Mouse (Mus musculus): ENCODE measurements around the gene Ehmt2.
A peak's percentile ranks its signal among the peaks of the same experiment; 100 is the strongest.
"Not testable (repeated sequence)": the region's sequence is repeated elsewhere in the genome, so short reads cannot be mapped to it uniquely, and the experiment has no call there.

The Ehmt2 gene

DNA sequence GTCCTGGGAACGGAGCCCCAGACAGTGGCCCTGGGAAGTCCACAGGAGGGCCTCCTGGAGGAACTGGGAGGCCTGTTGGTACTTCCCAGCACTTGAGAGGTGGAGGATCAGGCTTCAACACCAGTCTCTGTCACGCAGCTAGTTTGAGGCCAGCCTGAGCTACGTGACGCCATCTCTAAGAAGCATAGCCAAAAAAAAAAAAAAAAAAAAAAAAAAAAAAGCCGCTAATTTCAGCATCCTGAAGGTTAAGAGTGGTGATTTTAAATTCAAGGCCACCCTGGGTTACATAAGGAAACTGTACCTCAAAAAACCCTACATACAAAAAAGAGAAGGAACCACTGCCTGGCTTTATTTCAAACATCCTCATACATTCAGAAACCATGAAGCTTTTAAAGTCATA is 26.0 kb downstream of the Ehmt2 start:
- DNase-seq (ENCODE audit: low spot score in 2 of 2): no peak

DNA sequence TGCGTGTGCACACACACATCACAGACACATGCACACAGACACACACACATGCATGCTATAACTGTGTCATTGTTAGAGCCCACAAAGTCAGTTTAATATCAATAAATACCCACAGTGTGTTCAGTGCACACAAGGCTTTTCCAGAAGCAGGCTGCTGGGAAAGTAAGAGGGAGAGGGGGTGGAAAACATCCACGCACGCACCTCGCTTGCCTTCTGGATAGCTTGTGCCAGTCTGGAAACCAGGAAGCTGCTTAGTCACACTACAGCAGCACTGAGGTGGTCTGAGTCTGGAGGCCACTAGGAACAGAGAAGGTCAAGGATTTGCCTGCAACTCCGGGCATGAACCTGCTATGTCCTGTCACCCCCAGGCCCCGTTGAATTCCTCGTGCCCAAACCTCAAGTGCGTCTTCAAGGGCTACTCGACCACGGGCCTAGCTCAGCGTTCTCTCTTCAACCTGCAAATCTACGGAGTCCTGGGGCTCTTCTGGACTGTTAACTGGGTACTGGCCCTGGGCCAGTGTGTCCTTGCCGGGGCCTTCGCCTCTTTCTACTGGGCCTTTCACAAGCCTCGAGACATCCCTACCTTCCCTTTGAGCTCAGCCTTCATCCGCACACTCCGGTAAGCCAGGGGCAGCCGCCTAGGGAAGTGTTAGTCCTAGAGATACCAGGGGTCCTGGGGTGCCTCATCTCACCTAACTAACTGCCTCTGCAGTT is 29.2 kb downstream of the Ehmt2 start:
- DNase-seq (ENCODE audit: low spot score in 2 of 2): no peak

- no peak for DNase-seq (ENCODE audit: low spot score in 2 of 2)
Measured at GRCm38 (mm10) chr17:34928841-34929240, 30.6 kb downstream of the Ehmt2 start.

GRCm38 (mm10) chr17:34931061-34931734 is 32.9 kb downstream of the Ehmt2 start, which contains the start of gene Neu1:
TSS of gene Neu1 (plus strand) at chr17:34931253.
- DNase-seq (ENCODE audit: low spot score in 2 of 2): peak; percentile 84 to 97

DNA sequence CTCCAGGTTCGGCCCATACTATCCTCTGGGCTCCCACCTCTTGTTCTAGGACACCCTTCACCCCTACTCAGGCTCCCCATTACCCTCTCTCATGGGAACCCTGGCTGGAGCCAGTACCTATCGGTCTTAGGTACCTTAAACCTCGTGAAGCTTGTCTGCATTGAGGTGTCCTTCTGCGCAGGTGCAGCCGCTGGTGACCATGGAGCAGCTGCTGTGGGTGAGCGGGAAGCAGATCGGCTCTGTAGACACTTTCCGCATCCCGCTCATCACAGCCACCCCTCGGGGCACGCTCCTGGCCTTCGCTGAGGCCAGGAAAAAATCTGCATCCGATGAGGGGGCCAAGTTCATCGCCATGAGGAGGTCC is 33.4 kb downstream of the Ehmt2 start:
- peak; percentile 34 to 47 for DNase-seq (ENCODE audit: low spot score in 2 of 2)

GRCm38 (mm10) chr17:34932287-34932686 is 34.0 kb downstream of the Ehmt2 start:
- peak in 1 of 2 experiments; percentile 46 for DNase-seq (ENCODE audit: low spot score in 2 of 2)

DNA sequence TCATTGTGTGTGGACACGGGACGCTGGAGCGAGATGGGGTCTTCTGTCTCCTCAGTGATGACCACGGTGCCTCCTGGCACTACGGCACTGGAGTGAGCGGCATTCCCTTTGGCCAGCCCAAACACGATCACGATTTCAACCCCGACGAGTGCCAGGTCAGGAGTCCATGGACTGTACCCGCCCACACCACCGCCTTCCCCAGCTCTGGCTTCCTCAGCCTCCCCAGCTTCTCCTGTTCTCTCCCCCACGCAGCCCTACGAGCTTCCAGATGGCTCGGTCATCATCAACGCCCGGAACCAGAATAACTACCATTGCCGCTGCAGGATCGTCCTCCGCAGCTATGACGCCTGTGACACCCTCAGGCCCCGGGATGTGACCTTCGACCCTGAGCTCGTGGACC is 35.8 kb downstream of the Ehmt2 start:
- no peak for DNase-seq (ENCODE audit: low spot score in 2 of 2)

GRCm38 (mm10) chr17:34934830-34935229 is 36.6 kb downstream of the Ehmt2 start:
- no peak for DNase-seq (ENCODE audit: low spot score in 2 of 2)

DNA sequence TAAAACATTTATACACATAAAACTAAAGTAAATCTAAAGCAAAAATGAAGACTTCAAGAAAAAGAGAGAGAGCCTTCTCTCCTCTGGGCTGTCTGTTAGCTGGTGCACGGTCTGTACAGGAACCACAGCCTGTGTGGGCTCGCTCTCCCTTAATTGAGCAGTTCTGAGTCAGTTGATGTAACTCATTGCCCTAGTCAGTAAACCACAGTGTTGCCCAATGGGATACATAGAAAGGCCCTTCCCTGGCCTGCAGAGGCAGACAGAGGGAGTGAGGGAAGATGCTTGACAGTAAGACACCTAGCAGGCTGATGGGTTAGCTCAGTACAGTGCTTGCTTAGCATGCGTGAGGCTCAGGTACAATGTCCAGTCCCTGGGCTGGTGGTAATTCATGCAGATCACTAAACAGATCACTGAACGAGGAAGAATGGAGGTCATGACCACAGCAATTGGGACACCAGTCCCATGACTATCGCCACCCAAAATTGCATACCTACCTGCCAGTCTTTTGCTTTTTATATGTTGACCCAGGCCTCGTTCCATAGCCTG is 39.8 kb downstream of the Ehmt2 start:
- DNase-seq (ENCODE audit: low spot score in 2 of 2): no peak

GRCm38 (mm10) chr17:34941344-34942041 is 43.2 kb downstream of the Ehmt2 start:
- no peak for DNase-seq (ENCODE audit: low spot score in 2 of 2)

DNA sequence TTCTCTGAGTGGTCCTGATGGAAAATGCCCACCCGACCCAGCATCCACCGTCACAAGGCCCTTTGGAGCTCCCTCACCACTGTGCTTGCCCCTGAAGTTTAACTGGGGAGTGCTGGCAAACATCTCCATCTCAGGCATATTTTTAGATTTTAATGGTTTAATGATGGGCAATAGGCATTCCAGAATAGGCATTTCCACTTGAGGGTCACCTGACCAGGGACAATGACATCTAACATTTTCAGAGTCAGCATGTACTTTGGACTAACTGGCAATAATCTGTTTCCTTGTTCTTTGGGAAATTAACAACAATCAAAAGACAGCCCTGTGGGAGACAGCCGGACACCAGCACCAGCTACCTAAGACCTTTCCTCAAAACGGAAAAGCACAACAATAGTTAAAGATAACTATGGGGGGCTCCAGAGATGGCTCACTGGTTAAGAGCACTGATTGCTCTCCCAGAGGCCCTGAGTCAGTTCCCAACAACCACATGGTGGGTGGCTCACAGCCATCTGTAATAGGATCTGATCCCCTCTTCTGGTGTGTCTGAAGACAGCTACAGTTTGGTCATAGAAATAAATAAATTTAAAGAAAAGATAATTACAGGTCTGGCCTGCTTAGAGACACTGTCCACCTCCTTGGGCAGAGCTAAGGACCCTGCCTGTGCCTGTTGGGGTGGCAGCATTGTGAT is 45.0 kb downstream of the Ehmt2 start:
- no peak for DNase-seq (ENCODE audit: low spot score in 2 of 2)

DNA sequence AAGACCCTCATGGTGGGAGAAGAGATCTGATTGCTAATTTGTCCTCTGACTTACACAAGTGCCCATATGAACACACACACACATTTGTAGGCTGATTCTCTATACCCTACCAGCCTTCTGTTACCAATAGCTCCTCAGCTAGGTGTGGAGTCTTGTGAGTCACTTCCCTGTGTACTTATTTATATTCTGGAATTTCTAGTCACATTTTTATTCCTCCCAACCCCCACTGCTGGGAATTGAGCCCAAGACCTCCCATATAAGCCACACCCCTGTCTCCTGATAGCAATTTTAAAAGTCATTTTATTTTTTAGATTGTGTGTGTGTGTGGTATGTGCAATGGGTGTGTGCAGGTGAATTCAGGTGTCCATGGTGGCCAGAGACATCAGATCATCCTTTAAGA is 46.1 kb downstream of the Ehmt2 start:
- no peak for DNase-seq (ENCODE audit: low spot score in 2 of 2)

GRCm38 (mm10) chr17:34946486-34947140 is 48.3 kb downstream of the Ehmt2 start:
- DNase-seq (ENCODE audit: low spot score in 2 of 2): no peak

- peak in 1 of 2 experiments; percentile 29 for DNase-seq (ENCODE audit: low spot score in 2 of 2)
Measured at GRCm38 (mm10) chr17:34947606-34948005, 49.3 kb downstream of the Ehmt2 start.

DNA sequence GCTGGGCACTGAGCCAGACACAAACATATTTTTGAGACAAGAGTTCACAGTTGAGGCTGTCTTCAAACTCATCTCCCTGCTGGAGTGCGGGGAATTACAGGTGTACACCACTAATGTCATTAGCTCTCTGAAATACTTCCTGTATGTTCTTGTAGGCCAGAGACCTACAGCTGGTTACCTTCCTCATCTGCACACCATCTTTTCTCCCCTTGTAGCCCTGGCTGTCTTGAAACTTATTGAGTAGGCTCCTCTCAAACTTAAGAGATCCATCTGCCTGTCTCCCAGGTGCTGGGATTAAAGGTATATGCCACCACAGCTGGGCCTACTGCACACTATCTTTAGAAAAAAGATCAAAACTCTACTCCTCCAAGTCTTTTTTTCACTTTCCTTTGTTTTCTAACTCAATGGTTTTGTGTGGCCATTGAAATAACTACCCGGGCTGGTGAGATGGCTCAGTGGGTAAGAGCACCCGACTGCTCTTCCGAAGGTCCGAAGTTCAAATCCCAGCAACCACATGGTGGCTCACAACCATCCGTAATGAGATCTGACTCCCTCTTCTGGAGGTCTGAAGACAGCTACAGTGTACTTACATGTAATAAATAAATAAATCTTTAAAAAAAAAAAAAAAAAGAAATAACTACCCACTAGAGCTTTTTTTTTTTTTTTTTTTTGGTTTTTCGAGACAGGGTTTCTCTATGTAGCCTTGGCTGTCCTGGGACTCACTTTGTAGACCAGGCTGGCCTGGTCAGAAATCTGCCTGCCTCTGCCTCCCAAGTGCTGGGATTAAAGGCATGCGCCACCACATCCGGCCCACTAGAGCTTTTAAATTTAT is 50.7 kb downstream of the Ehmt2 start:
- DNase-seq (ENCODE audit: low spot score in 2 of 2): not testable (repeated sequence)

DNA sequence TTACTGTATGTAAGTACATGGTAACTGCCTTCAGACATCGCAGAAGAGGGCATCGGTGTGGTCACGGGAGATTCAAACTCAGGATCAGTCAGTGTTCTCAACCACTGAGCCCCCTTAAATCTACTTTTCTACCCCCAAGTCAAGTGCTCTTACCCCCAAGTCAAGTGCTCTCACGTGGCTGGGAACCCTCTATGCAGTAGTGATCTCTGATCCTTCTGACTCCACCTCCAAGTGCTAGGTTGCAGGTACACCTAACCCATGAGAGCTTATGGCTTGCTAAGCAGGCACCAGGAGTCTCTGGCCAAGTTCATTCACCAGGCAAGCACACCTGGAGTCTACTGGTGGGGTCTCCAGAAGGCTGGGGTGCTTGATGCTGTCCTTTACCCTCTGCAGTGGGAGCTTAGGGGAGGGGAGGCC is 51.3 kb downstream of the Ehmt2 start:
- no peak for DNase-seq (ENCODE audit: low spot score in 2 of 2)

- DNase-seq (ENCODE audit: low spot score in 2 of 2): no peak
Measured at GRCm38 (mm10) chr17:34950514-34951455, 52.5 kb downstream of the Ehmt2 start.

GRCm38 (mm10) chr17:34951636-34952377 is 53.5 kb downstream of the Ehmt2 start:
- no peak for DNase-seq (ENCODE audit: low spot score in 2 of 2)

Data from spleen, postnatal 10 days (tissue).